Mouse (Mus musculus) intestine, embryonic 14.5 days (tissue): ENCODE data around the gene Eps15. TPM values are rescaled to one million over a fixed set of nuclear protein-coding genes. Genes with fewer than 3 reads are reported as not detected.

Experiments
- ATAC-seq: fragments of 200-750 bp; cut with Nextera tagmentation; replicated peaks from 2 replicates; pipeline ENCODE4 v1.8.0; 2017; ENCODE audit warnings: low read depth, moderate number of reproducible peaks, moderate TSS enrichment, moderate library complexity; ENCODE audit not compliant: low FRiP score, low TSS enrichment
- DNase-seq: peaks from one replicate; pipeline ENCODE4 v3.0.0-alpha.2; 2018; ENCODE audit warnings: low spot score
- H3K27ac ChIP-seq: fragments of 300-500 bp; sonication (generic); 2 replicates; pipeline ENCODE4 v1.5.1; 2014; ENCODE audit warnings: low read depth, mild to moderate bottlenecking, control low read depth
- H3K27me3 ChIP-seq: fragments of 300-500 bp; sonication (generic); replicated peaks from 2 replicates; pipeline ENCODE4 v1.6.1; 2014; ENCODE audit warnings: low read length, control low read depth; ENCODE audit not compliant: control insufficient read depth, insufficient read depth
- H3K36me3 ChIP-seq: fragments of 300-500 bp; sonication (generic); 2 replicates; pipeline ENCODE4 v1.6.1; 2014; ENCODE audit warnings: low read length, control low read depth; ENCODE audit not compliant: control insufficient read depth, insufficient read depth
- H3K4me1 ChIP-seq: fragments of 300-500 bp; sonication (generic); replicated peaks from 2 replicates; pipeline ENCODE4 v1.6.1; 2014; ENCODE audit warnings: low read length, control low read depth, mixed read lengths; ENCODE audit not compliant: control insufficient read depth, insufficient read depth
- H3K4me2 ChIP-seq: fragments of 300-500 bp; sonication (generic); 2 replicates; pipeline ENCODE4 v1.6.1; 2014; ENCODE audit warnings: low read length
- H3K4me3 ChIP-seq: fragments of 300-500 bp; sonication (generic); 2 replicates; pipeline ENCODE4 v1.5.1; 2014; ENCODE audit warnings: low read depth, low read length, control low read depth, mixed read lengths
- H3K9ac ChIP-seq: fragments of 300-500 bp; sonication (generic); 2 replicates; pipeline ENCODE4 v1.6.1; 2014; ENCODE audit warnings: mild to moderate bottlenecking, low read length
- H3K9me3 ChIP-seq: fragments of 300-500 bp; sonication (generic); 2 replicates; pipeline ENCODE4 v1.6.1; 2016; ENCODE audit warnings: low read length, control low read depth; ENCODE audit not compliant: control insufficient read depth
- WGBS: fragments of 180-500 bp; shearing (Covaris S2); extraction: QIAGEN DNeasy Blood & Tissue Kit; methylation state at CpG from one replicate; pipeline ENCODE4 v1.1.7; 2014; 5-methylcytosine and 5-hydroxymethylcytosine counted together
- polyA plus RNA-seq: library from polyadenylated mRNA; unstranded; fragments of >200 nt; fragmentation: Nextera tagmentation; extraction: Ambion mirVana; gene quantifications from 2 replicates; pipeline ENCODE4 v1.2.1, GENCODE M21; 2014

Gene Eps15
- polyA plus RNA-seq, 1 experiment from 2014 or later, result 36.6 TPM

GRCm38 (mm10) chr4:109245016-109245620, 35.0 kb upstream of the Eps15 start:
- H3K9me3 ChIP-seq, result no peaks in the 10 kb centered on the region
- ATAC-seq, result no peak

GRCm38 (mm10) chr4:109251605-109252004, 28.5 kb upstream of the Eps15 start:
- no peaks in the 10 kb centered on the region for H3K36me3 ChIP-seq
- no peaks in the 10 kb centered on the region for H3K27me3 ChIP-seq
- 44% methylated on average over 3 of the region's 3 CpGs for WGBS
- H3K9me3 ChIP-seq, result no peaks in the 10 kb centered on the region
- ATAC-seq, result no peak
- no peak overlapping the region for H3K4me3 ChIP-seq
- H3K9ac ChIP-seq, result no peak overlapping the region
- 0 out of 2 replicates have a peak, but pooled peaks cover 4% of the 10 kb centered on the region for H3K4me1 ChIP-seq
- no peak for DNase-seq
- no peak overlapping the region for H3K4me2 ChIP-seq
- H3K27ac ChIP-seq, result no peak overlapping the region

More at GRCm38 (mm10) chr4:109245016-109245620, 35.0 kb upstream of the Eps15 start:
- no peak overlapping the region for H3K4me2 ChIP-seq
- H3K4me1 ChIP-seq, result no peaks in the 10 kb centered on the region
- H3K36me3 ChIP-seq, result no peaks in the 10 kb centered on the region
- H3K27ac ChIP-seq, result no peak overlapping the region
- H3K4me3 ChIP-seq, result no peak overlapping the region
- 80% methylated on average over 6 of the region's 6 CpGs for WGBS
- no peak overlapping the region for H3K9ac ChIP-seq
- DNase-seq, result no peak
- H3K27me3 ChIP-seq, result no peaks in the 10 kb centered on the region

- 0 out of 2 replicates have a peak, but pooled peaks cover 4% of the 10 kb centered on the region for H3K4me1 ChIP-seq
Measured at GRCm38 (mm10) chr4:109252199-109252598, 27.9 kb upstream of the Eps15 start.

GRCm38 (mm10) chr4:109253664-109254151, 26.4 kb upstream of the Eps15 start:
- Histone ChIP-seq H3K9me3 (no peaks in the 10 kb centered on the region), H3K27ac (peak overlapping the region; percentile 74), H3K9ac (no peak overlapping the region), H3K4me1 (0 out of 2 replicates have a peak, but pooled peaks cover 4% of the 10 kb centered on the region), H3K4me3 (no peak overlapping the region), H3K4me2 (peak overlapping the region; percentile 7; the same call in 1 of the 2 replicates), H3K36me3 (no peaks in the 10 kb centered on the region), H3K27me3 (no peaks in the 10 kb centered on the region)
- ATAC-seq (no peak), DNase-seq (no peak)
- whole genome bisulfite sequencing, result 33% methylated on average over 11 of the region's 11 CpGs

More at GRCm38 (mm10) chr4:109252199-109252598, 27.9 kb upstream of the Eps15 start:
- H3K36me3 ChIP-seq, result no peaks in the 10 kb centered on the region
- WGBS, result 76% methylated on average over 4 of the region's 4 CpGs
- no peak overlapping the region for H3K27ac ChIP-seq
- H3K27me3 ChIP-seq, result no peaks in the 10 kb centered on the region
- no peak overlapping the region for H3K4me2 ChIP-seq
- DNase-seq, result no peak
- H3K4me3 ChIP-seq, result no peak overlapping the region
- no peak overlapping the region for H3K9ac ChIP-seq
- no peak for ATAC-seq
- H3K9me3 ChIP-seq, result no peaks in the 10 kb centered on the region

GRCm38 (mm10) chr4:109254511-109254910, 25.6 kb upstream of the Eps15 start:
- H3K27ac ChIP-seq, result no peak overlapping the region

GRCm38 (mm10) chr4:109255321-109255720, 24.7 kb upstream of the Eps15 start:
- Histone ChIP-seq H3K27ac (no peak overlapping the region), H3K4me2 (no peak overlapping the region), H3K27me3 (no peaks in the 10 kb centered on the region), H3K4me3 (no peak overlapping the region), H3K4me1 (0 out of 2 replicates have a peak, but pooled peaks cover 4% of the 10 kb centered on the region), H3K9me3 (no peaks in the 10 kb centered on the region), H3K9ac (no peak overlapping the region), H3K36me3 (no peaks in the 10 kb centered on the region)
- DNase-seq, result no peak
- ATAC-seq, result no peak
- WGBS, result 63% methylated on average over 2 of the region's 2 CpGs

More at GRCm38 (mm10) chr4:109254511-109254910, 25.6 kb upstream of the Eps15 start:
- Histone ChIP-seq H3K4me1 (0 out of 2 replicates have a peak, but pooled peaks cover 4% of the 10 kb centered on the region), H3K27me3 (no peaks in the 10 kb centered on the region), H3K4me3 (no peak overlapping the region), H3K36me3 (no peaks in the 10 kb centered on the region), H3K9ac (no peak overlapping the region), H3K9me3 (no peaks in the 10 kb centered on the region), H3K4me2 (no peak overlapping the region)
- ATAC-seq (no peak), DNase-seq (no peak)
- WGBS, result 77% methylated on average over 5 of the region's 5 CpGs

GRCm38 (mm10) chr4:109255727-109256417, 24.2 kb upstream of the Eps15 start:
- H3K27me3 ChIP-seq, result no peaks in the 10 kb centered on the region
- 84% methylated on average over 11 of the region's 11 CpGs for WGBS
- ATAC-seq, result no peak

DNA sequence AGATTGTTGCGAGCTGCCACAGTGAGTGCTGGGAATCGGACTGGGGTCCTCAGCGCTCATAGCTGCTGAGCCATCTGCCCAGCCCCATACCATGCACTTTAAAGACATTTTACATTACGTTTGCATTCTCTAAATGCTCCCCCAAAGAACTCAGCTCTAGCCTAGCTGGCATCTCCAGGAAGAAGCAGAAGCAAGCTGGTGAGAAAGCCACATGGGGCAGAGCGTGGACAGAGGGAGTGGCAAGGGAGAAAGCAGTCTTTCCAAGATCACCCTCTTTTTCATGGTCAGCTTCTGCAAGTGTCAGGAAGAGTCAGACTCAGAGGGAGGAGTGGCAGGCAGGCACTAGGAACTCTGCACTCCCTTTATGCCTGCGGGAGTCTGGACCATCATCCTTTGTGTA, 23.3 kb upstream of the Eps15 start:
- Histone ChIP-seq H3K27me3 (no peaks in the 10 kb centered on the region), H3K36me3 (no peaks in the 10 kb centered on the region), H3K4me3 (no peak overlapping the region), H3K27ac (no peak overlapping the region), H3K4me2 (no peak overlapping the region), H3K9me3 (no peaks in the 10 kb centered on the region), H3K4me1 (0 out of 2 replicates have a peak, but pooled peaks cover 4% of the 10 kb centered on the region), H3K9ac (no peak overlapping the region)
- ATAC-seq (no peak), DNase-seq (no peak)
- 79% methylated on average over 6 of the region's 6 CpGs for WGBS

More at GRCm38 (mm10) chr4:109255727-109256417, 24.2 kb upstream of the Eps15 start:
- no peak for DNase-seq
- H3K27ac ChIP-seq, result no peak overlapping the region
- H3K36me3 ChIP-seq, result no peaks in the 10 kb centered on the region
- no peak overlapping the region for H3K4me2 ChIP-seq
- H3K9me3 ChIP-seq, result no peaks in the 10 kb centered on the region
- H3K4me1 ChIP-seq, result 0 out of 2 replicates have a peak, but pooled peaks cover 4% of the 10 kb centered on the region
- no peak overlapping the region for H3K4me3 ChIP-seq
- no peak overlapping the region for H3K9ac ChIP-seq
